ENCODE assay signal across 18 mouse cellular contexts in genomic region chr13:81743391-81744091, GRCm38 (mm10). TPM values are rescaled to one million over a fixed set of nuclear protein-coding genes. Genes with fewer than 3 reads are reported as not detected.
DNase-seq lines count a peak whose midpoint lies in the region; ATAC-seq and TF ChIP-seq lines count a peak whose summit lies in the region.
"Had no signal": no experiment of that assay in that cellular context is flagged by ENCODE, and none has a peak within 500 bp of the region (broad histone marks: within the 10 kb centered on the region; RNA-seq: fewer than 3 reads in every experiment).

No protein-coding gene starts in this region.

- no peaks in the 10 kb centered on the region for H3K27me3 ChIP-seq in kidney, postnatal 0 days (ENCODE audit: insufficient read depth, low read length)
- H3K27me3 ChIP-seq in liver, embryonic 13.5 days, result no peaks in the 10 kb centered on the region
- no peaks in the 10 kb centered on the region for H3K27me3 ChIP-seq in stomach, embryonic 15.5 days (replicated peaks)
- no peaks in the 10 kb centered on the region for H3K27me3 ChIP-seq in hindbrain, postnatal 0 days (ENCODE audit: insufficient read depth, low read length)
- H3K27me3 ChIP-seq: heart, embryonic 12.5 days; limb, embryonic 12.5 days; lung, embryonic 15.5 days; neural tube, embryonic 13.5 days had no signal

- ATAC-seq in kidney, postnatal 0 days (replicated peaks; ENCODE audit: low FRiP score, low read depth), result peak; percentile 46; the same call in 1 of the 2 replicates
- 0 out of 2 replicates have a peak, but pooled peaks have one; percentile 37 for ATAC-seq in erythroblast, adult 5-6 weeks (replicated peaks; ENCODE audit: low FRiP score, poor library complexity, severe bottlenecking)
- ATAC-seq in liver, embryonic 13.5 days (ENCODE audit: low read depth), result peak; percentile 86
- ATAC-seq in stomach, embryonic 15.5 days (ENCODE audit: insufficient read depth, low FRiP score, low read depth), result peak; percentile 35; the same call in 1 of the 2 replicates
- ATAC-seq in hindbrain, postnatal 0 days, result no peak
- ATAC-seq: activated CD4-positive, CD25-positive, alpha-beta regulatory T cell, adult 4 months had no signal

- no peak for TF ChIP-seq CTCF in kidney, postnatal 0 days (IDR thresholded peaks at IDR 0.05; ENCODE audit: low read depth)
- TF ChIP-seq CTCF in hindbrain, postnatal 0 days (IDR thresholded peaks at IDR 0.05; ENCODE audit: low read depth), result no peak

- DNase-seq in kidney, postnatal 0 days (ENCODE audit: low spot score), result no peak
- DNase-seq in kidney, postnatal 4 days, result no peak
- no peak for DNase-seq in liver, embryonic 13.5 days
- DNase-seq in hindbrain, postnatal 0 days (ENCODE audit: low spot score), result no peak
- DNase-seq in spleen, adult 12 weeks (ENCODE audit: low spot score), result no peak
- DNase-seq in layer of hippocampus, adult 11-12 months (ENCODE audit: low spot score), result no peak
- DNase-seq: cerebellum, adult 9-10 months; embryo, embryonic 11 days; gastrocnemius, adult 2 months; heart, postnatal 36 days had no signal

- H3K9me3 ChIP-seq in kidney, postnatal 0 days (replicated peaks; ENCODE audit: low read length), result no peaks in the 10 kb centered on the region
- H3K9me3 ChIP-seq in liver, embryonic 13.5 days (replicated peaks), result no peaks in the 10 kb centered on the region
- H3K9me3 ChIP-seq in stomach, embryonic 15.5 days, result no peaks in the 10 kb centered on the region
- H3K9me3 ChIP-seq in hindbrain, postnatal 0 days (ENCODE audit: low read length), result no peaks in the 10 kb centered on the region
- H3K9me3 ChIP-seq: heart, embryonic 12.5 days; limb, embryonic 12.5 days; lung, embryonic 15.5 days had no signal

- no peak overlapping the region for H3K4me3 ChIP-seq in kidney, postnatal 0 days (replicated peaks; ENCODE audit: low read depth, low read length)
- no peak overlapping the region for H3K4me3 ChIP-seq in liver, embryonic 13.5 days (replicated peaks)
- H3K4me3 ChIP-seq in stomach, embryonic 15.5 days (replicated peaks), result no peak overlapping the region
- no peak overlapping the region for H3K4me3 ChIP-seq in hindbrain, postnatal 0 days (ENCODE audit: low read length)
- H3K4me3 ChIP-seq: gastrocnemius, adult 2 months; heart, embryonic 12.5 days; limb, embryonic 12.5 days; lung, embryonic 15.5 days; midbrain, embryonic 10.5 days; neural tube, embryonic 13.5 days had no signal

- H3K4me1 ChIP-seq in kidney, postnatal 0 days (replicated peaks; ENCODE audit: insufficient read depth, low read length), result no peaks in the 10 kb centered on the region
- peaks cover 39% of the 10 kb centered on the region for H3K4me1 ChIP-seq in liver, embryonic 13.5 days (replicated peaks)
- H3K4me1 ChIP-seq in stomach, embryonic 15.5 days, result no peaks in the 10 kb centered on the region
- H3K4me1 ChIP-seq in hindbrain, postnatal 0 days (ENCODE audit: insufficient read depth, low read length), result no peaks in the 10 kb centered on the region
- H3K4me1 ChIP-seq: heart, embryonic 12.5 days; limb, embryonic 12.5 days; lung, embryonic 15.5 days; neural tube, embryonic 13.5 days had no signal

- H3K36me3 ChIP-seq in kidney, postnatal 0 days (ENCODE audit: insufficient read depth, low read length), result no peaks in the 10 kb centered on the region
- H3K36me3 ChIP-seq in liver, embryonic 13.5 days, result no peaks in the 10 kb centered on the region
- no peaks in the 10 kb centered on the region for H3K36me3 ChIP-seq in stomach, embryonic 15.5 days
- H3K36me3 ChIP-seq in hindbrain, postnatal 0 days (ENCODE audit: insufficient read depth, low read length), result no peaks in the 10 kb centered on the region
- H3K36me3 ChIP-seq: heart, embryonic 12.5 days; limb, embryonic 12.5 days; lung, embryonic 15.5 days; midbrain, embryonic 10.5 days; neural tube, embryonic 13.5 days had no signal

- H3K4me2 ChIP-seq in kidney, postnatal 0 days (ENCODE audit: low read length), result no peak overlapping the region
- peak overlapping the region; percentile 17 for H3K4me2 ChIP-seq in liver, embryonic 13.5 days
- no peak overlapping the region for H3K4me2 ChIP-seq in stomach, embryonic 15.5 days
- H3K4me2 ChIP-seq in hindbrain, postnatal 0 days (ENCODE audit: low read depth, low read length), result no peak overlapping the region
- H3K4me2 ChIP-seq: heart, embryonic 12.5 days; limb, embryonic 12.5 days; lung, embryonic 15.5 days; neural tube, embryonic 13.5 days had no signal

- no peak overlapping the region for H3K27ac ChIP-seq in kidney, postnatal 0 days
- H3K27ac ChIP-seq in liver, embryonic 13.5 days, result no peak overlapping the region
- no peak overlapping the region for H3K27ac ChIP-seq in stomach, embryonic 15.5 days
- H3K27ac ChIP-seq in hindbrain, postnatal 0 days, result no peak overlapping the region
- H3K27ac ChIP-seq: gastrocnemius, adult 2 months; limb, embryonic 12.5 days; lung, embryonic 15.5 days; midbrain, embryonic 10.5 days; neural tube, embryonic 13.5 days had no signal

- H3K9ac ChIP-seq in kidney, postnatal 0 days (ENCODE audit: low read depth, low read length), result no peak overlapping the region
- H3K9ac ChIP-seq in liver, embryonic 13.5 days, result no peak overlapping the region
- no peak overlapping the region for H3K9ac ChIP-seq in stomach, embryonic 15.5 days
- no peak overlapping the region for H3K9ac ChIP-seq in hindbrain, postnatal 0 days (replicated peaks; ENCODE audit: low read length)
- H3K9ac ChIP-seq: heart, embryonic 12.5 days; limb, embryonic 12.5 days; lung, embryonic 15.5 days; neural tube, embryonic 13.5 days had no signal

- 57% methylated on average over 10 of the region's 10 CpGs for WGBS in kidney, postnatal 0 days
- WGBS in liver, embryonic 13.5 days (ENCODE audit: insufficient replicate concordance), result 33% methylated on average over 10 of the region's 10 CpGs
- 49% methylated on average over 10 of the region's 10 CpGs for WGBS in stomach, embryonic 15.5 days
- 48% methylated on average over 10 of the region's 10 CpGs for WGBS in hindbrain, postnatal 0 days

RNA-seq across cellular contexts. Expression of gene Mblac2, which starts 32.4 kb away (rescaled TPM):
- 8.7 and 9.7 TPM in 2 replicates for polyA plus RNA-seq in kidney, postnatal 0 days (2015; fragmentation: Nextera tagmentation; extraction: Ambion mirVana)
- total RNA-seq in erythroblast, adult 5-6 weeks (2015; ENCODE audit: low replicate concordance), result 0.19 and 2.5 TPM in 2 replicates
- 1.1 and 1.7 TPM in 2 replicates for total RNA-seq in erythroblast, adult 5-6 weeks (2017; ENCODE audit: low replicate concordance)
- polyA plus RNA-seq in liver, embryonic 13.5 days (2015; fragmentation: Nextera tagmentation; extraction: Ambion mirVana), result 3.3 and 3.6 TPM in 2 replicates
- polyA plus RNA-seq in stomach, embryonic 15.5 days (2015; fragmentation: Nextera tagmentation; extraction: Ambion mirVana), result 8.5 and 9.2 TPM in 2 replicates
- 33.2 and 38.2 TPM in 2 replicates for total RNA-seq in hindbrain, postnatal 0 days (2014; rRNA removed)
- 64.7 and 67.7 TPM in 2 replicates for polyA plus RNA-seq in hindbrain, postnatal 0 days (2015; fragmentation: Nextera tagmentation; extraction: Ambion mirVana)

RNA-seq across cellular contexts. Expression of gene Polr3g, which starts 32.7 kb away (rescaled TPM):
- polyA plus RNA-seq in kidney, postnatal 0 days (2015; fragmentation: Nextera tagmentation; extraction: Ambion mirVana), result 7.8 and 8.1 TPM in 2 replicates
- total RNA-seq in erythroblast, adult 5-6 weeks (2015; ENCODE audit: low replicate concordance), result 4.0 and 14.4 TPM in 2 replicates
- 4.4 and 6.4 TPM in 2 replicates for total RNA-seq in erythroblast, adult 5-6 weeks (2017; ENCODE audit: low replicate concordance)
- 13.6 and 14.6 TPM in 2 replicates for polyA plus RNA-seq in liver, embryonic 13.5 days (2015; fragmentation: Nextera tagmentation; extraction: Ambion mirVana)
- 14.4 and 17.1 TPM in 2 replicates for polyA plus RNA-seq in stomach, embryonic 15.5 days (2015; fragmentation: Nextera tagmentation; extraction: Ambion mirVana)
- total RNA-seq in hindbrain, postnatal 0 days (2014; rRNA removed), result 4.2 and 5.5 TPM in 2 replicates
- 3.9 and 7.8 TPM in 2 replicates for polyA plus RNA-seq in hindbrain, postnatal 0 days (2015; fragmentation: Nextera tagmentation; extraction: Ambion mirVana)

RNA-seq across cellular contexts. Expression of gene Cetn3, which starts 39.3 kb away (rescaled TPM):
- polyA plus RNA-seq in kidney, postnatal 0 days (2015; fragmentation: Nextera tagmentation; extraction: Ambion mirVana), result 266 and 281 TPM in 2 replicates
- total RNA-seq in erythroblast, adult 5-6 weeks (2015; ENCODE audit: low replicate concordance), result 75.7 and 83.0 TPM in 2 replicates
- 73.2 and 104 TPM in 2 replicates for total RNA-seq in erythroblast, adult 5-6 weeks (2017; ENCODE audit: low replicate concordance)
- 137 and 172 TPM in 2 replicates for polyA plus RNA-seq in liver, embryonic 13.5 days (2015; fragmentation: Nextera tagmentation; extraction: Ambion mirVana)
- 206 and 243 TPM in 2 replicates for polyA plus RNA-seq in stomach, embryonic 15.5 days (2015; fragmentation: Nextera tagmentation; extraction: Ambion mirVana)
- 41.7 and 42.5 TPM in 2 replicates for total RNA-seq in hindbrain, postnatal 0 days (2014; rRNA removed)
- 318 and 346 TPM in 2 replicates for polyA plus RNA-seq in hindbrain, postnatal 0 days (2015; fragmentation: Nextera tagmentation; extraction: Ambion mirVana)
